Mouse (Mus musculus) layer of hippocampus, adult 9-10 months (tissue): ENCODE data around the gene Nmb.

Source experiments
- DNase-seq: peaks from one replicate; pipeline ENCODE4 v3.0.0; 2022; ENCODE audit warnings: low spot score

Nmb gene

GRCm38 (mm10) chr7:80860227-80860626 is 44.6 kb downstream of the Nmb start:
- DNase-seq: no peak

- DNase-seq: peak; percentile 77
Measured at GRCm38 (mm10) chr7:80857181-80857580, 47.7 kb downstream of the Nmb start.

- no peak for DNase-seq
Measured at GRCm38 (mm10) chr7:80855316-80855715, 49.6 kb downstream of the Nmb start.

GRCm38 (mm10) chr7:80853218-80853617 is 51.7 kb downstream of the Nmb start:
- DNase-seq: no peak
